Mouse (Mus musculus): ENCODE measurements around the gene Dyrk3. TPM values are rescaled to one million over a fixed set of nuclear protein-coding genes. Genes with fewer than 3 reads are reported as not detected.
A peak's percentile ranks its signal among the peaks of the same experiment; 100 is the strongest.

Dyrk3 gene
- polyA plus RNA-seq, 1 experiment: 36.1 TPM

DNA sequence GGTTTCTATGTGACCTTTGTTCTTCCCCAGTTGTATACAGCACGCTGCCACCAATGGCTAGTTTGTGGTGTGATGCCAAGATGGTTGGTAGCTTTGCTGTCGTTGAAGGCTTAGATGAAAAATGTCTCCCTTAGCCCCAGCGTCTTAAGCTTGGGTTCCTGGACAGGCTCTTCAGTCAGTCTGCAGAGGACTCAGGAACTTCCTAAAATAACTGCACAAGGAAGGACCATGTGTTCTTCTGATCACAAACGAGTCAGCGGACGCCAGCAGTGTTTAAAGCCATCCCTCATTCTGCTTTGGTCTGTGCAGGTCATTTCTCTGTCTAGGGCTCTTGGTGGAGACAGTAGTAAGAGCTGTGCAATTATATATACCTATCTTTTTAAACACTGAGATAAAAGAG, 35.7 kb upstream of the Dyrk3 start:
- no peak for TF ChIP-seq GATA1 (IDR thresholded peaks at IDR 0.05; ENCODE audit: low read length)

DNA sequence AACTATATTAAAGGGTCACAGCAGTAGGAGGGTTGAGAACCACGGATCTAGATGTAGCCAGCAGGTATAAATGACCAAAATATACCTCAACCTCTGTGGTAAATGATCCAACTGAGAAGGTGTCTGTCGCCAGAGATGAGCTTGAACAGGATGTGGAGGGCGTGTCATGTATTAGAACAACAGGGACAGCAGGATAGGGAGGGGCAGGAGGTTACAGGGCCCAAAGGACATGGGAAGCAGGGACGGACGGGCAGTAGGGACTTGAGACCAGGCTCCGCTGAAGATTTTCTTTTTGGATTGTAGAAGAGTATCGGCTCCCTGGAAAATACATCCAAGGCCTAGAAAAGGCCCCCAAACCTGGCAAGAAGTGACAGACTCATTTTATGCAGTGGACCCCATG, 34.9 kb upstream of the Dyrk3 start:
- no peak for TF ChIP-seq GATA1 (IDR thresholded peaks at IDR 0.05; ENCODE audit: low read length)

DNA sequence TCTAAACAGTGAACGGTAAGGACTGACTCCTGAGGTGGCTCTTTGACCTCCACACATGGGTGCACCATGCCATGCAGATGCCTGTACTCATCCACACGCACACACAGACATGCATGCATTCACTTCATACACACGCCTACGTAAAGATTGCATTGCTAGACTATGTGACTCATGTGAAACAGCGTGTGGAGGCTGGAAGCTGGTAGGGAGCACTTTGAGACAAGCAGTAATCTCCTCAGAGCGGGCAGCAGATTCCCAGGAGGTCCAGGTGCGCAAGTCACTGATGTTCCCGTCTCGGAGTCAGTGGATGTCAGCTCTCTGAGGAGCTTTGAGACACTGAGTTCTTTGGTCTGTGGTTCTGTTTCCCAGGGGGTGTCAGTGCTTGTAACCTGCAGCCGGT, 29.5 kb upstream of the Dyrk3 start:
- no peak for TF ChIP-seq GATA1 (IDR thresholded peaks at IDR 0.05; ENCODE audit: low read length)

DNA sequence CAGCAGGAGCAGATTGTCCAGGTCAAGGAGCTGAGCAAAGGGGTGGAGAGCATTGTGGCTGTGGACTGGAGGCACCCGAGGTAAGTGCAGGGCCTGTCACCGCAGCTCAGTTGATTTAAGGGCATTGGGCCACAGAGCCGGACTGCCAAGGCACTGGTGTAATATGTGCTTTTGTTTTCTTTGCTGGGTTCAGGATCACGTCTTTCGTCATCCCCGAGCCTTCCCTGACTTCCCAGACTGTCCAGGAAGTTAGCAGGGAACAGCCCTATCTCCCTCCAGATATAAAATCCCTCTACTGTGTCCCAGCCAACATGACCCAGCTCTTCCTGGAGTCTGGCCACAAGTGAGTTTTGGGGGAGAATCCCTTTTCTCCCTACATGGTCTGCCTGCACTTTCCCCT, 26.3 kb upstream of the Dyrk3 start:
- no peak for TF ChIP-seq GATA1 (IDR thresholded peaks at IDR 0.05; ENCODE audit: low read length)

DNA sequence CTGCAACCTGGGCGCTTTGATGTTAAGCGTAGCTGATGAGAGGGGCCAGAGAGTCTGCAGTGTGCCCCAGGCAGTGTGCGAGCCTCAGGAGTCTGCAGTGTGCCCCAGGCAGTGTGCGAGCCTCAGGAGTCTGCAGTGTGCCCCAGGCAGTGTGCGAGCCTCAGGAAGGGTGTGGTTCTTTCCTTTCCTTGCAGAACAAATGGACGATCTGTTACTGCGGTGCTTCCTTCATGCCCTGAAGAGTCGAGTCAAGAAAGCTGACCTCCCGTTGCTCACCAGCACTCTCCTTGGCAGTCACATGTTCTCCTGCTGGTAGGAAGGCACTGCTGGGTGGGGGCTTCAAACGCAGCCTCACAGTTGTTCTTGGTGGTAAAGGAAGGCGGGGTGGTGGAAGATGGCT, 23.0 kb upstream of the Dyrk3 start:
- TF ChIP-seq GATA1 (IDR thresholded peaks at IDR 0.05; ENCODE audit: low read length): no peak

DNA sequence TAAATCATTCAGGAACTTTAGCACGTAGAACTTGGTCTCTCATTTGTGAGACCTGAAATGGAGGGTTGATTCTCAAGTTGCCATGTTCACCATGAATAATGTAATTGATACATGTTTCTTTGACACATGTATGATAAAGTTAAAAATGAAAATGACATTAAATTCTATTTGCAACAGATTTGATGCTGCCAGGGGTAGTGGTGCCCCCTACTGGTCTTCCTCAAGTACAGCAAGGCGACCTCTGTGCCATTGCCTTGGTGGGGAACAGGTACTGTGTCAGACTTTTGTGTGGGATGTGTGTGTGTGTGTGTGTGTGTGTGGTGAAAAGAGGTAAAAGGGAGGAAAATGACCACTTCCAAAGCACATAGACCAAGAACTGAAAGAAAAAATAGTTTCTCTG, 17.3 kb upstream of the Dyrk3 start:
- no peak for TF ChIP-seq GATA1 (IDR thresholded peaks at IDR 0.05; ENCODE audit: low read length)

- no peak for TF ChIP-seq GATA1 (IDR thresholded peaks at IDR 0.05; ENCODE audit: low read length)
Measured at GRCm38 (mm10) chr1:131153018-131153629, 15.0 kb upstream of the Dyrk3 start, which contains the start of gene Eif2d. Eif2d (plus strand) TSS chr1:131153181.

DNA sequence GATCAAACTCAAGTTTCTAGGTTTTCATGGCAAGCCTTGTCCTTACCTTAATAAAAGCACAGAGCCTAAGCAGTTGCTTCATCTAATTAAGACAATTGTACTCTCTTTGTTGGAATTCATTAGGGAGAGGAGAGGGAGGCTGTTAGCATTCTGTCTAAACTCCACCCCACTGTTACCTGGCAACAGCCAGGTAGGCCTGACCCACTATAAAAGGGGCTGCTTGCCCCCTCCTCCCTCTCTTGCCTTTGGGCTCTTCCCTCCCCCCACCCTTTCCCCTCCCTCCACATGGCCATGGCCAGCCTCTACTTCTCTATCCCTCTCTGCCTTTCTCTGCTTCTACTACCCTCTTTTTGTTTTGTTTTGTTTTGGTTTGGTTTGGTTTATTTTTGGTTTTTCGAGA, 11.4 kb upstream of the Dyrk3 start:
- no peak for TF ChIP-seq GATA1 (IDR thresholded peaks at IDR 0.05; ENCODE audit: low read length)

DNA sequence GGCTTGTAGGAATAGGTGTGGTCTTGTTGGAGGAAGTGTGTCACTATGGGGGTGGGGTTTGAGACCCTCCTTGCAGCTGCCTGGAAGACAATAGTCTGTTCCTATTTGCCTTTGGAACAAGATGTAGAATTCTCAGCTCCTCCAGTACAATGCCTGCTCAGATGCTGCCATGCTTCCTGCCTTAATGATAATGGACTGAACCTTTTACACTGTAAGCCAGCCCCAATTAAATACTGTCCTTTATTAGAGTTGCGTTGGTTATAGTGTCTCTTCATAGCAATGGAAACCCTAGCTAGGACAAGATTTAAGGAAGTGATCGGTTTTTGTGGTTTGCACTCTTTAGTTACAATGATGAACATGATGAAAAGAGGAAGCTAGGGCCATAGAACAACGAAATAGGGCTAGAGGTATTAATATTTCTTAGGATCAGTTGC, 8.1 kb upstream of the Dyrk3 start:
- TF ChIP-seq GATA1 (IDR thresholded peaks at IDR 0.05; ENCODE audit: low read length): no peak

- peak; percentile 17 for TF ChIP-seq GATA1 (IDR thresholded peaks at IDR 0.05; ENCODE audit: low read length)
Measured at GRCm38 (mm10) chr1:131145222-131145621, 7.1 kb upstream of the Dyrk3 start.

DNA sequence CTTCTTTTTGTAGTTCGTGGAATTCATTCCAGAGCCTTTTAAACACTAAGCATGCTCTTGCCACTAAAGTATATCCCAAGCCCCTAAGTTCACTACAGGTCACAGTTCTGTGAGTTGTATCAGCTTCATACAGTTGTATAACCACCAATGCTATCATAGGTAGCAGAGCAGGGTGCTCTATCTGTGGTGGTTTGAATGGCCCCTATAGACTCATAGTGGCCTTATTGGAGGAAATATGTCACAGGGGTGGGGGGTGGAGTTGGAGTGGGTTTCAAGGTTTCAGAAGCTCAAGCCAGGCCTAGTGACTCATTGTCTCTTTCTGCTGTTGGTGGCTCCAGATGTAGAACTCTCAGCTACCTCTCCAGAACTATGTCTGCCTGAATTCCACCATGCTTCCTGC, 4.3 kb upstream of the Dyrk3 start:
- no peak for TF ChIP-seq GATA1 (IDR thresholded peaks at IDR 0.05; ENCODE audit: low read length)

DNA sequence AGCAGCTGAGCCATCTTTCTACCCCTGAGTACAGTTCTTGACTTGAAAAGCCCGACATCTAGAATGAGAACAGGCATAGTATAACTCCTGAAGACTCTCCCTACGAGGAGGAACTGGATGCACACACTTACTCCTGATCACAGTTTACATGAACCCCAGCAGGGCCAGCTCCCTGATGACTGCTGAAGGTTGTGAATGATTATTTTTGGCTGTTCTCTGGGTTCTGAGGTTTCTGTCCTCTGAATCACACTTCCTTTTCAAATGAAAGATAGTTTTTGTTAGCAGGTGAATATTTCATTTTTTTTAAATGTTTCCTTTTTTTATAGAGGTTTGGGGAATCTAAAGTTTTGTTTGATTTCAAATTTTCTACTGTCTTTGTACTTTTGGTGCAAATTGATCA, 3.3 kb upstream of the Dyrk3 start:
- no peak for TF ChIP-seq GATA1 (IDR thresholded peaks at IDR 0.05; ENCODE audit: low read length)

DNA sequence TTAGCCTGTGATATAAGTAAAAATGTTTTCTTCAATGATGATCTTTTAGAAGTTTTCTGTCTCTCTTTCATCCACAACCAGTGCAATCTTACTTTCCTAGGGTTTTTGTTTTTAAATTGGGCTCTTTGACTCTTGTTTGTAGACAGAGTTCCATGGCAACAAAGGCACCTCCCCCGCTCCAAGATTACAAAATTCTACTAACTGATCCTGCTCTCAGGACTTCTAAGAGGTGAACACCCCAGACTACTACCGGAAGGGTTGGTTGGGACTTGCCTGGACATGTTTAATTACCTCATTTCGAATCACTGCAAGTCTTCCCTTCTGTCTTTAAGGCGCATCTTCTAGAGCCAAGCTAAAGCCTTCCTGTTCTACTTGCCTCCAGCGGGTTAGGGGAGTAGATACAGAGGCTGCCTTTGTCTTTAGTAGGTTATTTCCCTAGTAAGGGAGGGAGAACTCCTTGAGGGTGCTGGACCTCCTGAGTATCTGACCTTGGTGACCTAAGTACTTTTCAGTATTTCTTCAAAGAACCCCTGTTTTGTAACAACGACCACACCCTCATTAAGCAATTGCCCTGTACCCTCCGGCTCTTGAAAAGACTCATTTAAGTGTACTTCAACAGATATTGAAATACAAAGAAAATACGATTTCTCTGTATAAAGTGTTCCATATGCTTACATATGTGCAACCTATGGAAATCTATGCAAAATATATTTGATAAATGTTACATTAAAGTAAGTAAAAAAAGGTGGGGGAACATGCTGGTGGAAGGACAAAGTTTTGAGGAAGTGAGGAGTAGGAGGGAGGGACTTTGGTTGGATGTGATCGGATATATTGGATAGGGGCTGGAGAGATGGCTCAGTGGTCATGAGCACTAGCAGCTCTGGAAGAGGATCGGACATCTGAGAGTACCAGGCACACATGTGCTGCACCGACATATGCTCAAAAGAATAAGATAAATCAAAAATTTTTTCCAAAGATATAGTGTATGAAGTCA, 1.3 kb upstream of the Dyrk3 start:
- TF ChIP-seq GATA1 (IDR thresholded peaks at IDR 0.05; ENCODE audit: low read length): no peak

DNA sequence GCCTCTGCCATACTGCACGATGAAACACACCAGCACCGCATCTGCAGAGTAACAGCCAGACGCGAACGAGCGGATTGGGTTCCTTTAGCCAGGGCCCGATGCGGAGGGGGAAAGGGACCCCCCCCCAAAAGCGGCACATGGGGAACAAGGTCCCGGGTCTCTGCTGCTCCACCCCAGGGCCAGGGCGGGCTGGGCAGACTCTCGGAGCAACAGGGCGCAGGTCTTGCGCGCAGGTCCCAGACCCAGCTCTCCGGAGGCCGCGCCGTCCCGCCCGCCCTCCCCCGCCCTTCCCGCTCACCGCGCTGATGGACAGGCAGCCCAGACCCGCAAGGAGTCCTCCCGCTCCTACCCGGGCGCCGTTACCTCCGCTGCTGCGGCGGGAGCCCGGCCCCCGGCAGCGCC, 422 bp downstream of the Dyrk3 start:
- TF ChIP-seq GATA1 (IDR thresholded peaks at IDR 0.05; ENCODE audit: low read length): no peak

DNA sequence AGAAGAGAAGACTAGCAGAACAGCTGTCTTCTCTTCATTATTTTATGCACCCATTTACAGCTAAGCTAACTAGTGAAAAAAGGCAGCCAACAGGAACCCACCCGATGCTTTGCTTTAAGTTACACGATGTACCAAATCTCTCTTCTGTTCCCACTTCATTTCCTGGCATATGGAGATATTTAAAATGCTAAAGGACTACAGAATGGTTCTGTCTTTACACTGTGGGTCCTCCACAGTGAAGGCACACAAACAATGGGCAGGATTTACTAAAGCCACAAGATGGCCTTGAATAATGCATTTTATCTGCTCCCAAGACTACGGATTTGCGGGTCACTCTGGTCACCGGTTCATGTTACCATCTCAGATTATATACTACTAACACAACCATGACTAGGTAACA, 1.0 kb downstream of the Dyrk3 start:
- no peak for TF ChIP-seq GATA1 (IDR thresholded peaks at IDR 0.05; ENCODE audit: low read length)

GRCm38 (mm10) chr1:131135960-131136629, 2.0 kb downstream of the Dyrk3 start:
- no peak for TF ChIP-seq GATA1 (IDR thresholded peaks at IDR 0.05; ENCODE audit: low read length)
